Mouse (Mus musculus) kidney, embryonic 15.5 days (tissue): ENCODE results near the gene Rims1. TPM values are rescaled to one million over a fixed set of nuclear protein-coding genes. Genes with fewer than 3 reads are reported as not detected.

Experiments
- ATAC-seq: fragments of 200-750 bp; cut with Nextera tagmentation; replicated peaks from 2 replicates; pipeline ENCODE4 v1.8.0; 2017; ENCODE audit warnings: moderate TSS enrichment; ENCODE audit not compliant: low FRiP score
- H3K27ac ChIP-seq: fragments of 300-500 bp; sonication (generic); 2 replicates; pipeline ENCODE4 v1.5.1; 2015; ENCODE audit warnings: mild to moderate bottlenecking, inconsistent platforms
- H3K27me3 ChIP-seq: fragments of 300-500 bp; sonication (generic); 2 replicates; pipeline ENCODE4 v1.6.1; 2015; ENCODE audit warnings: inconsistent platforms
- H3K36me3 ChIP-seq: fragments of 300-500 bp; sonication (generic); 2 replicates; pipeline ENCODE4 v1.6.1; 2015; ENCODE audit warnings: inconsistent platforms
- H3K4me1 ChIP-seq: fragments of 300-500 bp; sonication (generic); 2 replicates; pipeline ENCODE4 v1.6.1; 2015; ENCODE audit warnings: inconsistent platforms
- H3K4me2 ChIP-seq: fragments of 300-500 bp; sonication (generic); 2 replicates; pipeline ENCODE4 v1.6.1; 2015; ENCODE audit warnings: moderate library complexity, mild to moderate bottlenecking, inconsistent platforms
- H3K4me3 ChIP-seq: fragments of 300-500 bp; sonication (generic); replicated peaks from 2 replicates; pipeline ENCODE4 v1.5.1; 2015; ENCODE audit warnings: mild to moderate bottlenecking, inconsistent platforms
- H3K9ac ChIP-seq: fragments of 300-500 bp; sonication (generic); 2 replicates; pipeline ENCODE4 v1.6.1; 2015; ENCODE audit warnings: mild to moderate bottlenecking, inconsistent platforms
- H3K9me3 ChIP-seq: fragments of 300-500 bp; sonication (generic); replicated peaks from 2 replicates; pipeline ENCODE4 v1.6.1; 2016; ENCODE audit warnings: inconsistent platforms
- WGBS: fragments of 180-500 bp; shearing (Covaris S2); methylation state at CpG from one replicate; pipeline ENCODE4 v1.1.7; 2015; ENCODE audit warnings: mixed read lengths; 5-methylcytosine and 5-hydroxymethylcytosine counted together
- polyA plus RNA-seq: library from polyadenylated mRNA; unstranded; fragments of >200 nt; fragmentation: Nextera tagmentation; extraction: Ambion mirVana; gene quantifications from 2 replicates; pipeline ENCODE4 v1.2.1, GENCODE M21; 2015

The Rims1 gene
- polyA plus RNA-seq, 1 experiment from 2014 or later, result 2.4 TPM

- peaks cover 8% of the 10 kb centered on the region for H3K4me1 ChIP-seq
- no peaks in the 10 kb centered on the region for H3K36me3 ChIP-seq
- 63% methylated on average over 7 of the region's 7 CpGs for WGBS
- peaks cover 42% of the 10 kb centered on the region for H3K27me3 ChIP-seq
- no peak overlapping the region for H3K4me2 ChIP-seq
- no peak overlapping the region for H3K4me3 ChIP-seq
- no peak overlapping the region for H3K27ac ChIP-seq
- no peaks in the 10 kb centered on the region for H3K9me3 ChIP-seq
- no peak overlapping the region for H3K9ac ChIP-seq
- no peak for ATAC-seq
These were observed 267.7 kb downstream of the Rims1 start for GRCm38 (mm10) chr1:22538129-22538528.

DNA sequence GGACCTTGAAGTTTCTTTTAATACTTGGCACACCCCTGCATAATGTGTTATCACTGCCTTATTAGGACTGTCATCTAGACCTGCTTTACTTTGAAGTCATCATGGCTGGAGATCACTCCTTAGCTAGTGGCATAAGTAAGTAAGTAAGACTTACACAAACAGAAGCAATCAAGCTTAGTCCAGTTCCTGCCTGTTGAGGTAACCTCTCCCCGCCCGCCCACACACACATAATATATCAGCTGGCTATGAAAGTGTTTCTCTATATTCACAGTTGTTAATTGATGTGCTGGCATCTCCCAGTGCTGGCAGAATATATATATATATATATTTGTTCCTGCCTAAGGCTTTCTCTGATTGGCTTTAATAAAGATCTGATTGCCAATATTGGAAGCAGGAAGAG is 269.0 kb downstream of the Rims1 start:
- Histone ChIP-seq H3K4me2 (no peak overlapping the region), H3K9ac (no peak overlapping the region), H3K27me3 (peaks cover 52% of the 10 kb centered on the region), H3K9me3 (no peaks in the 10 kb centered on the region), H3K4me1 (peaks cover 12% of the 10 kb centered on the region), H3K27ac (no peak overlapping the region), H3K36me3 (no peaks in the 10 kb centered on the region), H3K4me3 (no peak overlapping the region)
- 70% methylated on average over 2 of the region's 2 CpGs for WGBS
- ATAC-seq, result no peak

- no peak overlapping the region for H3K27ac ChIP-seq
- ATAC-seq, result no peak
- H3K9me3 ChIP-seq, result no peaks in the 10 kb centered on the region
- no peak overlapping the region for H3K9ac ChIP-seq
- peaks cover 12% of the 10 kb centered on the region for H3K4me1 ChIP-seq
- H3K36me3 ChIP-seq, result no peaks in the 10 kb centered on the region
- 50% methylated on average over 4 of the region's 4 CpGs for WGBS
- H3K4me3 ChIP-seq, result no peak overlapping the region
- H3K27me3 ChIP-seq, result peaks cover 57% of the 10 kb centered on the region
- H3K4me2 ChIP-seq, result no peak overlapping the region
These were observed 270.7 kb downstream of the Rims1 start for GRCm38 (mm10) chr1:22535049-22535448.

- Histone ChIP-seq H3K4me2 (peak overlapping the region; percentile 99), H3K27me3 (peaks cover 57% of the 10 kb centered on the region), H3K4me1 (peaks cover 12% of the 10 kb centered on the region), H3K27ac (no peak overlapping the region), H3K36me3 (no peaks in the 10 kb centered on the region), H3K9me3 (no peaks in the 10 kb centered on the region), H3K4me3 (peak overlapping the region; percentile 68), H3K9ac (peak overlapping the region; percentile 47; the same call in 1 of the 2 replicates)
- WGBS, result under 1% methylated on average over 111 of the region's 112 CpGs
- peak; percentile 92 for ATAC-seq
These were observed 272.4 kb downstream of the Rims1 start for GRCm38 (mm10) chr1:22533146-22534096.

- no peak for ATAC-seq
These were observed 290.7 kb downstream of the Rims1 start for GRCm38 (mm10) chr1:22515103-22515502.

GRCm38 (mm10) chr1:22512421-22512820 is 293.4 kb downstream of the Rims1 start:
- H3K4me2 ChIP-seq, result no peak overlapping the region
- no peaks in the 10 kb centered on the region for H3K9me3 ChIP-seq
- no peak overlapping the region for H3K27ac ChIP-seq
- 83% methylated on average over 16 of the region's 16 CpGs for WGBS
- H3K4me1 ChIP-seq, result no peaks in the 10 kb centered on the region
- H3K36me3 ChIP-seq, result no peaks in the 10 kb centered on the region
- H3K27me3 ChIP-seq, result no peaks in the 10 kb centered on the region
- no peak overlapping the region for H3K9ac ChIP-seq
- H3K4me3 ChIP-seq, result no peak overlapping the region
- ATAC-seq, result no peak

More at GRCm38 (mm10) chr1:22515103-22515502, 290.7 kb downstream of the Rims1 start:
- H3K27me3 ChIP-seq, result no peaks in the 10 kb centered on the region
- no peak overlapping the region for H3K4me3 ChIP-seq
- no peak overlapping the region for H3K27ac ChIP-seq
- H3K9ac ChIP-seq, result no peak overlapping the region
- 89% methylated on average over 4 of the region's 4 CpGs for WGBS
- H3K4me1 ChIP-seq, result no peaks in the 10 kb centered on the region
- no peaks in the 10 kb centered on the region for H3K9me3 ChIP-seq
- no peak overlapping the region for H3K4me2 ChIP-seq
- no peaks in the 10 kb centered on the region for H3K36me3 ChIP-seq

GRCm38 (mm10) chr1:22511614-22512013 is 294.2 kb downstream of the Rims1 start:
- no peak for ATAC-seq
- Histone ChIP-seq H3K4me3 (no peak overlapping the region), H3K9ac (no peak overlapping the region), H3K36me3 (no peaks in the 10 kb centered on the region), H3K4me2 (no peak overlapping the region), H3K27me3 (no peaks in the 10 kb centered on the region), H3K9me3 (no peaks in the 10 kb centered on the region), H3K4me1 (no peaks in the 10 kb centered on the region), H3K27ac (no peak overlapping the region)
- 79% methylated on average over 9 of the region's 9 CpGs for WGBS

DNA sequence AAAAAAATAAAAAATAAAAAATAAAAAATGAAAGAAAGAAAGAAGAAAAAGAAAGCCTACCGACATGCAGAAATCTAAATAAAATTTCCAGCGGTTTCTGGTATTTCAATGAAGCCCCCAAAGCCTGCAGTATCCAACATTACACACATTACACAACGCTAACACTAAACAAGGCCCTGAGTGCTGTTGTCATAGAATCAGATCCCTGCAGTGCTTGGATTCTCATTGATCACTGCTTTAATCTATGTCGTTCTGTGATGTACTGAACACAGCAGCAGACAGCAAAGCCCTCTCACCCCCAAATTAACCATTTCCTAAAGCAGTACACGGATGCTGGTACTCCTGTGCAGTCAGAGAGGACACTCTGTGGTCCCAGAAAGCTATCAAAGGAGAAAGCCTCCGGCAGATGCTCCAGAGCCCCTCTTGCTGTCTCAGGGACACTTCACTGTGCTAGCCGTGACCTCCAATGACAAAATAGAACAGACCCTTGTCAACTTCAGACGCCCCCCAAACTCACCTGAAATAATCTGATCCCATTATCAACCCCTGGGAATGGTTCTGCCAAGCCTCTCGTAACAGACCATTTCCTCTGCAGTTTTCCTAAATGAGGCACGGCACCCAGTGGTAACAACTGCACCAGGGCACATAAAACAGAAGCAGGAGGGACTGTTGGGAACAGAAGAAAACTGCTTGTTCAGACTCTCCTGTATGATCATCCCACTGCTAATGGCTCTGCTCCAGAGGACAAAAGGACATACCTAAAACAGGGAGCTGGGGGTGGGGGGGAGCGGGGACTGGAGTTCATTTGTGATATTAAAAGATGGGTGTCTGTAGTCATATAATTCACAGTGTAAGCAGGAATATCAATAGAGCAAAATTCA is 296.8 kb downstream of the Rims1 start:
- no peaks in the 10 kb centered on the region for H3K27me3 ChIP-seq
- H3K4me3 ChIP-seq, result no peak overlapping the region
- no peaks in the 10 kb centered on the region for H3K4me1 ChIP-seq
- 65% methylated on average over 11 of the region's 11 CpGs for WGBS
- H3K9ac ChIP-seq, result no peak overlapping the region
- no peaks in the 10 kb centered on the region for H3K36me3 ChIP-seq
- H3K27ac ChIP-seq, result no peak overlapping the region
- ATAC-seq, result no peak
- H3K4me2 ChIP-seq, result no peak overlapping the region
- H3K9me3 ChIP-seq, result no peaks in the 10 kb centered on the region

- WGBS, result 45% methylated on average over 7 of the region's 7 CpGs
- Histone ChIP-seq H3K4me2 (no peak overlapping the region), H3K4me3 (no peak overlapping the region), H3K9me3 (no peaks in the 10 kb centered on the region), H3K36me3 (no peaks in the 10 kb centered on the region), H3K27me3 (no peaks in the 10 kb centered on the region), H3K4me1 (no peaks in the 10 kb centered on the region), H3K27ac (no peak overlapping the region), H3K9ac (no peak overlapping the region)
- no peak for ATAC-seq
These were observed 318.4 kb downstream of the Rims1 start for GRCm38 (mm10) chr1:22487270-22487864.

DNA sequence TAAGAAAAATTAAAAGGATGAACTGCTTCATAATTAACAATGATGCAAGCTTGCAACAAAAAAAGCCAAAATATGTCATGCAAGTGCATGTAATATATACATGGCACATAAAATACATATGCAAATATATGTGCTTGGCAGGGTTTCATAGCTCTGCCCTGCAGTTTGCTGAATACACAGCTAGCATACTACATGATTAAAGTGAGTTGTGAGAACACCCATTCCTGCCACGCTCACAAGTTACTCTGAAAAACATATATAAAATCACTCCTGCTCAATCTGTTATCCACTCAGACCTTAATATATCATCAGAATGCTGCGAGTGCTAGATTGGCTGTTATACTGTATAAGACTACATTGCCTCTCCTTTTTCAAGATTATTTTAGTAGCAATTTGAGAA is 329.6 kb downstream of the Rims1 start:
- Histone ChIP-seq H3K4me1 (no peaks in the 10 kb centered on the region), H3K9ac (no peak overlapping the region), H3K27ac (no peak overlapping the region), H3K27me3 (no peaks in the 10 kb centered on the region), H3K9me3 (no peaks in the 10 kb centered on the region), H3K4me2 (no peak overlapping the region), H3K4me3 (no peak overlapping the region), H3K36me3 (no peaks in the 10 kb centered on the region)
- 78% methylated on average over 2 of the region's 2 CpGs for WGBS
- no peak for ATAC-seq

GRCm38 (mm10) chr1:22467033-22467432 is 338.8 kb downstream of the Rims1 start:
- Histone ChIP-seq H3K36me3 (no peaks in the 10 kb centered on the region), H3K27me3 (no peaks in the 10 kb centered on the region), H3K9ac (no peak overlapping the region), H3K4me2 (no peak overlapping the region), H3K4me1 (no peaks in the 10 kb centered on the region), H3K9me3 (no peaks in the 10 kb centered on the region), H3K27ac (no peak overlapping the region), H3K4me3 (no peak overlapping the region)
- ATAC-seq, result no peak
- 89% methylated on average over 3 of the region's 3 CpGs for WGBS

DNA sequence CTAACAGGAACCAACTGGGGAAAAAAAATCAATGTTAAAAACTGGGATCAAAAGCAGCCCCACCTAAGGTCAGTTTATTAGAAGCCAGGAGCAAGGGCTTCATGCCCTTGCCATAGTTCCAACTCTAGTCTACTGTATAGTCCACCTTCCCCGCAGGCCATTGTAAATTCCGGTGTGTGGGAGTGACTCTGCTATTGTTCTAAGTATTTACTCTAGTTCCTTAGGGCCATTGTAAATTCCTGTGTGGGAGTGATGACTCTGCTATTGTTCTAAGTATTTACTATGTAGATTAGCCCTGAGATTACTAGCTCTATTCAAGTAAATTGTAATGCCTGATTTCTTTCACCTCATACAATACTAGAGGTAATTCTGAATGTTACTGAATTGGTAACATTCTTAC is 339.2 kb downstream of the Rims1 start:
- Histone ChIP-seq H3K9me3 (no peaks in the 10 kb centered on the region), H3K27me3 (no peaks in the 10 kb centered on the region), H3K4me1 (no peaks in the 10 kb centered on the region), H3K4me2 (no peak overlapping the region), H3K9ac (no peak overlapping the region), H3K27ac (no peak overlapping the region), H3K4me3 (no peak overlapping the region), H3K36me3 (no peaks in the 10 kb centered on the region)
- no peak for ATAC-seq
- WGBS, result 31% methylated on average over 2 of the region's 2 CpGs
